Mouse (Mus musculus) Muller cell, postnatal 12 days (primary cell): ENCODE measurements at regions not wholly inside any gene's neighbourhood (a gene's known extent, or its start where the extent isn't known, plus 50 kb on each side); places are given as distances from the start of the nearest gene placed in this dataset.

Source experiments
- DNase-seq: peaks from one replicate; pipeline ENCODE4 v3.0.0-alpha.2; 2015; ENCODE audit errors: inconsistent ontology term

DNA sequence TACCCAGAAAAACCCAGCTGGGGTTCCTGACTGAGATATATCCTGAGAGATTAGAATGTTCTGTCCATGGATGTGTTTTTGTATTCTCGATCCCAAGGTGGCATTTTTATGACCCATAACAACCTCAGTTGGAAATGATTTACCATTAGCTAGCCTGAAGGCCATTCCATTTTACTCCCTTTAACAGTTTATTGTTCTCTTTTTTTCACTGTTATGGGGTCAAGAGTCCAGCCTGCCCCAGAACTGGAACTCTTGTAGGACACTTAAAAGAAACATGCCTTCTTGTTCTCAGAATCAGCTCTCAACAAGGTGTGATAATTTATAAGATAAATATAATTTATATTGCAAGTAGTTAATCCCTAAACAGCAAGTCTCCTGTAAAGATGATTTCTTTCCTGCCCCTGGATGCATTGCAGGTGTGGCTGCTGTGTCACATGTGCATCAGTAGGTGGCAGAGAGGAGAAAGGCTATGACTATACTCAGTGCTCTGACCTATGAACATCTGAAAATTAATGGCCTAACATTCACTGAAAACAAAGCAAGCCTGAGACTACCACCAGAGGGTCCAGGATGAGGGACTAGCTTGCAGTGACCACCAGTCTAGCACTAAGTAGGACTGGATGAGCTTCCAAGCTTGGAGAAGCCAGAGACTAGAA, 181.6 kb upstream of the Gm527 start:
- DNase-seq = no peak

- no peak for DNase-seq
Measured at GRCm38 (mm10) chr12:64703419-64703818, 214.3 kb upstream of the Gm527 start.

DNA sequence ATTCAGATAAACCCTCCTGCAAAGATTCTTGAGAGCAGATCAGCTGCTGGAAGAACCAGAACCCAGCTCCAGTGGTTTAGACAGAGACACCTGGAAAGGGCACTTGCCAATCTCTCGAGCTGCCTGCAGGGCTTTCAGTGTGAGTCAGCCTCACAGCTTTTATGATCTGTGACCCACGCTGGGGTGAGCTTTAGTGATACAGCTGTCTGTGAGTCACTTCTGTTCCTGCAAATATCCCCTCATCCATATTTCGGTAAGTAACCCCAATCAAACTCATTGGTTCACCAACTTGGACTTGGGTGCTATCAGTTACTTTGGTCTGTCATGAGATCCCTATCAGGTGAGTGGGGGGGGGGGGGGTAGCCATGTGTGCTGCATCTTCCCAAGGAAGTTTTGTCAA, 216.6 kb upstream of the Gm527 start:
- peak; percentile 67 for DNase-seq

GRCm38 (mm10) chr12:64695343-64695742, 220.9 kb upstream of the Fscb start:
- no peak for DNase-seq

- peak; percentile 18 for DNase-seq
Measured at GRCm38 (mm10) chr12:64692196-64693169, 218.0 kb upstream of the Fscb start.

GRCm38 (mm10) chr12:64689642-64690041, 215.2 kb upstream of the Fscb start:
- DNase-seq = no peak

- DNase-seq = no peak
Measured at GRCm38 (mm10) chr12:64688618-64689017, 214.1 kb upstream of the Fscb start.

DNA sequence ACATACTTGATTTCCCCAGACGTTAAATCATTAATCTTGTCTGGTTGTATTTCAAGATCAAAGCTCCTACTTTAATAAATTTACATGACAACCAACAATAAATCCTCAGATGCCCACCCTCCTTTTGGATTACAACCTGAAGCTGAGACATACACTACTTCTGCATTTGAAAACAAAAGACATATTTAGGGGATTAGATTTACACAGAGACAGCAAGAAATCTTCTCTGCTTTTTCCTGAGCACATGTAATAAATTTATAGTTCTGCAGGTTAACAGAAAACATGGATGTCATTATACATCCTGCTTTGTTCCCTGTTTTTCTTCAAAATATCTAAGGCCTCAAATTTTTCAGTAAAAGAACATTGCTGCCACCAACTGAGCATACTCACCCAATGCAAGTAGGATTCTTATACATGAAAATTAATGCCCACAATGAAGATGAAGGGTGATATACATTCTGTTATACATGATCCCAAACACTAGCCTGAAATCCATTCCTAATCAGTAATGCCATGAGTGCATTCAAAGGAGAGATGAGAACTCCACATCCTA, 166.4 kb upstream of the Fscb start:
- peak; percentile 3 for DNase-seq

- DNase-seq = no peak
Measured at GRCm38 (mm10) chr12:64614877-64615276, 140.4 kb upstream of the Fscb start.
